Mouse (Mus musculus) limb, embryonic 13.5 days (tissue): ENCODE results near the gene Myo18a. TPM values are rescaled to one million over a fixed set of nuclear protein-coding genes. Genes with fewer than 3 reads are reported as not detected.

ENCODE experiments used
- ATAC-seq: fragments of 200-750 bp; cut with Nextera tagmentation; 2 replicates; pipeline ENCODE4 v1.8.0; 2017; ENCODE audit warnings: low read depth, moderate number of reproducible peaks, moderate TSS enrichment; ENCODE audit not compliant: low FRiP score
- H3K27ac ChIP-seq: fragments of 300-500 bp; sonication (generic); 2 replicates; pipeline ENCODE4 v1.5.1; 2015; ENCODE audit warnings: inconsistent platforms, mild to moderate bottlenecking, moderate library complexity
- H3K27me3 ChIP-seq: fragments of 300-500 bp; sonication (generic); 2 replicates; pipeline ENCODE4 v1.6.1; 2015; ENCODE audit warnings: mild to moderate bottlenecking, inconsistent platforms
- H3K36me3 ChIP-seq: fragments of 300-500 bp; sonication (generic); 2 replicates; pipeline ENCODE4 v1.6.1; 2015; ENCODE audit warnings: inconsistent platforms, mild to moderate bottlenecking, moderate library complexity
- H3K4me1 ChIP-seq: fragments of 300-500 bp; sonication (generic); 2 replicates; pipeline ENCODE4 v1.6.1; 2015; ENCODE audit warnings: inconsistent platforms
- H3K4me2 ChIP-seq: fragments of 300-500 bp; sonication (generic); replicated peaks from 2 replicates; pipeline ENCODE4 v1.6.1; 2015; ENCODE audit warnings: inconsistent platforms, mild to moderate bottlenecking, moderate library complexity
- H3K4me3 ChIP-seq: fragments of 300-500 bp; sonication (generic); 2 replicates; pipeline ENCODE4 v1.5.1; 2015; ENCODE audit warnings: moderate library complexity, mild to moderate bottlenecking, inconsistent platforms
- H3K9ac ChIP-seq: fragments of 300-500 bp; sonication (generic); 2 replicates; pipeline ENCODE4 v1.6.1; 2015; ENCODE audit warnings: mild to moderate bottlenecking, inconsistent platforms
- H3K9me3 ChIP-seq: fragments of 300-500 bp; sonication (generic); 2 replicates; pipeline ENCODE4 v1.6.1; 2016; ENCODE audit warnings: inconsistent platforms
- WGBS: fragments of 180-500 bp; shearing (Covaris S2); methylation state at CpG from one replicate; pipeline ENCODE4 v1.1.7; 2015; 5-methylcytosine and 5-hydroxymethylcytosine counted together
- polyA plus RNA-seq: library from polyadenylated mRNA; unstranded; fragments of >200 nt; fragmentation: Nextera tagmentation; extraction: Ambion mirVana; gene quantifications from 2 replicates; pipeline ENCODE4 v1.2.1, GENCODE M21; 2015

The Myo18a gene
- polyA plus RNA-seq, 1 experiment from 2014 or later, result 40.5 TPM

- Histone ChIP-seq H3K4me1 (peaks cover 28% of the 10 kb centered on the region), H3K4me2 (no peak overlapping the region), H3K9me3 (no peaks in the 10 kb centered on the region), H3K9ac (no peak overlapping the region), H3K27ac (no peak overlapping the region), H3K27me3 (peaks cover 8% of the 10 kb centered on the region; the same call in 1 of the 2 replicates), H3K4me3 (no peak overlapping the region), H3K36me3 (no peaks in the 10 kb centered on the region)
- 51% methylated on average over 8 of the region's 8 CpGs for whole genome bisulfite sequencing
- no peak for ATAC-seq
Observed at GRCm38 (mm10) chr11:77885246-77885575, 122.2 kb downstream of the Myo18a start.

GRCm38 (mm10) chr11:77887373-77887960 lies 124.4 kb downstream of the Myo18a start:
- Histone ChIP-seq H3K4me1 (peaks cover 28% of the 10 kb centered on the region), H3K27ac (no peak overlapping the region), H3K36me3 (no peaks in the 10 kb centered on the region), H3K4me3 (no peak overlapping the region), H3K9ac (no peak overlapping the region), H3K9me3 (no peaks in the 10 kb centered on the region), H3K4me2 (peak overlapping the region; percentile 5; the same call in 1 of the 2 replicates), H3K27me3 (peaks cover 14% of the 10 kb centered on the region; the same call in 1 of the 2 replicates)
- ATAC-seq, result no peak
- 38% methylated on average over 17 of the region's 17 CpGs for WGBS

GRCm38 (mm10) chr11:77888846-77889245 lies 125.8 kb downstream of the Myo18a start:
- 90% methylated on average over 5 of the region's 5 CpGs for WGBS
- Histone ChIP-seq H3K27ac (no peak overlapping the region), H3K4me2 (no peak overlapping the region), H3K27me3 (peaks cover 14% of the 10 kb centered on the region; the same call in 1 of the 2 replicates), H3K4me1 (peaks cover 38% of the 10 kb centered on the region), H3K9ac (no peak overlapping the region), H3K9me3 (no peaks in the 10 kb centered on the region), H3K4me3 (no peak overlapping the region), H3K36me3 (no peaks in the 10 kb centered on the region)
- ATAC-seq, result no peak

- Histone ChIP-seq H3K4me1 (peaks cover 44% of the 10 kb centered on the region), H3K27me3 (peaks cover 14% of the 10 kb centered on the region; the same call in 1 of the 2 replicates), H3K9me3 (no peaks in the 10 kb centered on the region), H3K4me2 (no peak overlapping the region), H3K27ac (no peak overlapping the region), H3K9ac (no peak overlapping the region), H3K36me3 (no peaks in the 10 kb centered on the region), H3K4me3 (no peak overlapping the region)
- ATAC-seq, result no peak
- WGBS, result 8% methylated on average over 1 of the region's 2 CpGs
Observed at GRCm38 (mm10) chr11:77889484-77889883, 126.4 kb downstream of the Myo18a start.

GRCm38 (mm10) chr11:77890648-77891258 lies 127.7 kb downstream of the Myo18a start:
- ATAC-seq, result no peak
- H3K4me3 ChIP-seq, result no peak overlapping the region
- H3K27ac ChIP-seq, result no peak overlapping the region
- H3K9me3 ChIP-seq, result no peaks in the 10 kb centered on the region
- no peaks in the 10 kb centered on the region for H3K36me3 ChIP-seq
- peaks cover 24% of the 10 kb centered on the region for H3K27me3 ChIP-seq
- H3K4me2 ChIP-seq, result no peak overlapping the region
- peaks cover 35% of the 10 kb centered on the region for H3K4me1 ChIP-seq
- 36% methylated on average over 2 of the region's 2 CpGs for WGBS
- no peak overlapping the region for H3K9ac ChIP-seq

- Histone ChIP-seq H3K27me3 (peaks cover 37% of the 10 kb centered on the region), H3K4me1 (peaks cover 27% of the 10 kb centered on the region), H3K9ac (no peak overlapping the region), H3K27ac (no peak overlapping the region), H3K9me3 (no peaks in the 10 kb centered on the region), H3K4me3 (no peak overlapping the region), H3K4me2 (no peak overlapping the region), H3K36me3 (no peaks in the 10 kb centered on the region)
- no peak for ATAC-seq
- WGBS, result 18% methylated on average over 5 of the region's 5 CpGs
Observed at GRCm38 (mm10) chr11:77892883-77893282, 129.8 kb downstream of the Myo18a start.

GRCm38 (mm10) chr11:77893283-77893682 lies 130.2 kb downstream of the Myo18a start:
- 38% methylated on average over 6 of the region's 6 CpGs for WGBS
- H3K9me3 ChIP-seq, result no peaks in the 10 kb centered on the region
- H3K4me3 ChIP-seq, result no peak overlapping the region
- peak overlapping the region; percentile 19 for H3K4me2 ChIP-seq
- H3K27me3 ChIP-seq, result peaks cover 41% of the 10 kb centered on the region
- no peak for ATAC-seq
- peak overlapping the region; percentile 39; the same call in 1 of the 2 replicates for H3K27ac ChIP-seq
- H3K9ac ChIP-seq, result no peak overlapping the region
- H3K4me1 ChIP-seq, result peaks cover 27% of the 10 kb centered on the region
- H3K36me3 ChIP-seq, result no peaks in the 10 kb centered on the region

- Histone ChIP-seq H3K4me2 (peak within 1 kb of the TSS; percentile 19), H3K9me3 (no peaks in the 10 kb centered on the region), H3K36me3 (no peaks in the 10 kb centered on the region), H3K4me1 (peaks cover 27% of the 10 kb centered on the region), H3K27ac (peak within 1 kb of the TSS; percentile 39; the same call in 1 of the 2 replicates), H3K27me3 (peaks cover 49% of the 10 kb centered on the region), H3K9ac (no peak within 1 kb of the TSS), H3K4me3 (no peak within 1 kb of the TSS)
- 25% methylated on average over 11 of the region's 11 CpGs for WGBS
- ATAC-seq, result peak; percentile 24; the same call in 1 of the 2 replicates
Observed at GRCm38 (mm10) chr11:77893787-77894718, 131.0 kb downstream of the Myo18a start, which contains the start of gene Pipox. Gene Pipox, minus strand, starts transcription at chr11:77894096.

- WGBS, result 78% methylated on average over 2 of the region's 2 CpGs
- no peaks in the 10 kb centered on the region for H3K9me3 ChIP-seq
Observed at GRCm38 (mm10) chr11:77894967-77895366, 131.9 kb downstream of the Myo18a start.

GRCm38 (mm10) chr11:77896011-77896410 lies 133.0 kb downstream of the Myo18a start:
- Histone ChIP-seq H3K27ac (no peak overlapping the region), H3K36me3 (no peaks in the 10 kb centered on the region), H3K4me2 (0 out of 2 replicates have a peak overlapping the region, but pooled peaks have one; percentile 31), H3K4me3 (no peak overlapping the region), H3K9ac (no peak overlapping the region), H3K4me1 (peaks cover 27% of the 10 kb centered on the region), H3K9me3 (no peaks in the 10 kb centered on the region), H3K27me3 (peaks cover 51% of the 10 kb centered on the region)
- ATAC-seq, result no peak
- 77% methylated on average over 9 of the region's 9 CpGs for WGBS

More at GRCm38 (mm10) chr11:77894967-77895366, 131.9 kb downstream of the Myo18a start:
- peaks cover 50% of the 10 kb centered on the region for H3K27me3 ChIP-seq
- no peak overlapping the region for H3K9ac ChIP-seq
- peaks cover 27% of the 10 kb centered on the region for H3K4me1 ChIP-seq
- ATAC-seq, result no peak
- H3K4me2 ChIP-seq, result no peak overlapping the region
- H3K4me3 ChIP-seq, result no peak overlapping the region
- no peak overlapping the region for H3K27ac ChIP-seq
- no peaks in the 10 kb centered on the region for H3K36me3 ChIP-seq

GRCm38 (mm10) chr11:77896480-77896819 lies 133.4 kb downstream of the Myo18a start:
- H3K9ac ChIP-seq, result no peak overlapping the region
- H3K27me3 ChIP-seq, result peaks cover 53% of the 10 kb centered on the region
- no peak overlapping the region; the same call in 1 of the 2 replicates for H3K27ac ChIP-seq
- ATAC-seq, result no peak
- H3K4me2 ChIP-seq, result peak overlapping the region; percentile 31
- H3K9me3 ChIP-seq, result no peaks in the 10 kb centered on the region
- WGBS, result 52% methylated on average over 6 of the region's 6 CpGs
- H3K4me1 ChIP-seq, result peaks cover 28% of the 10 kb centered on the region
- H3K36me3 ChIP-seq, result no peaks in the 10 kb centered on the region
- 0 out of 2 replicates have a peak overlapping the region, but pooled peaks have one; percentile 10 for H3K4me3 ChIP-seq
